ENCODE assay signal across 25 mouse cellular contexts in genomic region chr1:128605794-128606193, GRCm38 (mm10). TPM values are rescaled to one million over a fixed set of nuclear protein-coding genes. Genes with fewer than 3 reads are reported as not detected.
DNase-seq lines count a peak whose midpoint lies in the region; ATAC-seq and TF ChIP-seq lines count a peak whose summit lies in the region.
"Had no signal": no experiment of that assay in that cellular context is flagged by ENCODE, and none has a peak within 500 bp of the region (broad histone marks: within the 10 kb centered on the region; RNA-seq: fewer than 3 reads in every experiment).

No protein-coding gene starts in this region.

- no peak overlapping the region for H3K4me2 ChIP-seq in heart, embryonic 11.5 days
- no peak overlapping the region for H3K4me2 ChIP-seq in forebrain, embryonic 14.5 days (ENCODE audit: low read length)
- H3K4me2 ChIP-seq: midbrain, embryonic 13.5 days had no signal

- H3K9ac ChIP-seq in heart, embryonic 11.5 days (ENCODE audit: low read depth, low read length), result no peak overlapping the region
- no peak overlapping the region for H3K9ac ChIP-seq in forebrain, embryonic 14.5 days (ENCODE audit: low read length)
- H3K9ac ChIP-seq: midbrain, embryonic 13.5 days had no signal

- 63% methylated on average over 1 of the region's 1 CpGs for WGBS in heart, embryonic 11.5 days (ENCODE audit: insufficient replicate concordance)
- WGBS in bone marrow, adult 2 months, result 8% methylated on average over 1 of the region's 1 CpGs
- 80% methylated on average over 1 of the region's 1 CpGs for WGBS in forebrain, embryonic 14.5 days
- WGBS in heart, embryonic 10.5 days, result 65% methylated on average over 1 of the region's 1 CpGs

- TF ChIP-seq POLR2A in bone marrow, adult 2 months (IDR thresholded peaks at IDR 0.05; ENCODE audit: borderline replicate concordance, control insufficient read depth, low read depth, low read length), result no peak

- no peaks in the 10 kb centered on the region for H3K4me1 ChIP-seq in heart, embryonic 11.5 days (ENCODE audit: control insufficient read depth, insufficient read depth, low read length)
- H3K4me1 ChIP-seq in bone marrow, adult 2 months (ENCODE audit: control insufficient read depth, insufficient read depth, low read length), result peaks cover 16% of the 10 kb centered on the region
- H3K4me1 ChIP-seq in forebrain, embryonic 14.5 days (ENCODE audit: control insufficient read depth, insufficient read depth, low read length), result no peaks in the 10 kb centered on the region
- 0 out of 2 replicates have a peak, but pooled peaks cover 3% of the 10 kb centered on the region for H3K4me1 ChIP-seq in heart, embryonic 10.5 days
- H3K4me1 ChIP-seq: midbrain, embryonic 13.5 days had no signal

- no peak for TF ChIP-seq CTCF in bone marrow, adult 2 months (IDR thresholded peaks at IDR 0.05; ENCODE audit: control insufficient read depth, insufficient read depth, low read length)

- H3K27me3 ChIP-seq in heart, embryonic 11.5 days (ENCODE audit: control insufficient read depth, insufficient read depth, low read length), result no peaks in the 10 kb centered on the region
- no peaks in the 10 kb centered on the region for H3K27me3 ChIP-seq in forebrain, embryonic 14.5 days (replicated peaks; ENCODE audit: control insufficient read depth, insufficient read depth, low read length)
- no peaks in the 10 kb centered on the region for H3K27me3 ChIP-seq in heart, embryonic 10.5 days (ENCODE audit: insufficient read depth, poor library complexity, severe bottlenecking)
- H3K27me3 ChIP-seq: midbrain, embryonic 13.5 days; Patski had no signal

- no peak overlapping the region for H3K4me3 ChIP-seq in heart, embryonic 11.5 days (ENCODE audit: low read depth, low read length)
- H3K4me3 ChIP-seq in bone marrow, adult 2 months (replicated peaks; ENCODE audit: control insufficient read depth, low read depth, low read length), result no peak overlapping the region
- no peak overlapping the region for H3K4me3 ChIP-seq in forebrain, embryonic 14.5 days (ENCODE audit: low read depth, low read length)
- no peak overlapping the region for H3K4me3 ChIP-seq in heart, embryonic 10.5 days
- H3K4me3 ChIP-seq: hindbrain, embryonic 10.5 days; layer of hippocampus, adult 2 months; midbrain, embryonic 13.5 days; myocyte had no signal

- no peaks in the 10 kb centered on the region for H3K9me3 ChIP-seq in heart, embryonic 11.5 days (replicated peaks; ENCODE audit: control insufficient read depth, low read length)
- H3K9me3 ChIP-seq in forebrain, embryonic 14.5 days (replicated peaks; ENCODE audit: control insufficient read depth, low read length), result no peaks in the 10 kb centered on the region
- H3K9me3 ChIP-seq in heart, embryonic 10.5 days, result no peaks in the 10 kb centered on the region
- H3K9me3 ChIP-seq: hindbrain, embryonic 10.5 days; midbrain, embryonic 13.5 days had no signal

- H3K27ac ChIP-seq in heart, embryonic 11.5 days (ENCODE audit: low read depth, low read length), result no peak overlapping the region
- peak overlapping the region; percentile 57 for H3K27ac ChIP-seq in bone marrow, adult 2 months (ENCODE audit: control insufficient read depth, insufficient read depth, low read depth, low read length, poor library complexity)
- no peak overlapping the region for H3K27ac ChIP-seq in forebrain, embryonic 14.5 days (ENCODE audit: low read depth, low read length)
- H3K27ac ChIP-seq in heart, embryonic 10.5 days, result no peak overlapping the region
- H3K27ac ChIP-seq: hindbrain, embryonic 10.5 days; hindbrain, postnatal 0 days; kidney, postnatal 0 days; layer of hippocampus, adult 2 months; midbrain, embryonic 13.5 days had no signal

- H3K36me3 ChIP-seq in heart, embryonic 11.5 days (ENCODE audit: control insufficient read depth, insufficient read depth, low read length), result no peaks in the 10 kb centered on the region
- no peaks in the 10 kb centered on the region for H3K36me3 ChIP-seq in forebrain, embryonic 14.5 days (ENCODE audit: control insufficient read depth, insufficient read depth, low read length)
- no peaks in the 10 kb centered on the region for H3K36me3 ChIP-seq in heart, embryonic 10.5 days
- H3K36me3 ChIP-seq: hindbrain, embryonic 10.5 days; midbrain, embryonic 13.5 days had no signal

- DNase-seq in heart, adult 11 months, result peak; percentile 64
- DNase-seq in CD4-positive helper T cell, adult 2 months (ENCODE audit: low read depth, low spot score), result peak; percentile 87
- DNase-seq in forebrain, embryonic 14.5 days (ENCODE audit: low spot score), result no peak
- no peak for DNase-seq in heart, embryonic 10.5 days (ENCODE audit: low spot score)
- DNase-seq: adrenal gland, postnatal 14 days; cerebellum, adult 11 months; cerebellum, postnatal 14 days; embryo, embryonic 11 days; gastrocnemius, postnatal 14 days; kidney, adult 18-20 months; liver; retina, postnatal 1 day; right cerebral cortex, postnatal 4 days had no signal

- ATAC-seq in heart, embryonic 11.5 days (replicated peaks; ENCODE audit: insufficient number of reproducible peaks, low FRiP score, low TSS enrichment), result no peak
- ATAC-seq in monocyte, adult 5-6 weeks (replicated peaks; ENCODE audit: insufficient number of reproducible peaks, low FRiP score, low TSS enrichment, poor library complexity, severe bottlenecking), result 0 out of 2 replicates have a peak, but pooled peaks have one; percentile 28
- ATAC-seq in forebrain, embryonic 14.5 days, result no peak
- no peak for ATAC-seq in frontal cortex, adult (ENCODE audit: low TSS enrichment)
- ATAC-seq: hindbrain, postnatal 0 days; lung, postnatal 0 days; midbrain, embryonic 13.5 days; Patski had no signal

RNA-seq across cellular contexts. Expression of gene Cxcr4, which starts 13.7 kb away (rescaled TPM):
- 1.1 and 1.9 TPM in 2 replicates for polyA plus RNA-seq in heart, embryonic 11.5 days (2014; fragmentation: Nextera tagmentation; extraction: Ambion mirVana)
- polyA plus RNA-seq in bone marrow, adult 2 months (2011; ENCODE audit: insufficient read depth, insufficient read length, low replicate concordance, missing spikeins), result 91.8 and 162 TPM in 2 replicates
- total RNA-seq in monocyte, adult 5-6 weeks (2017), result 403 to 572 TPM (median 502 TPM) in 3 replicates
- 13.5 and 13.8 TPM in 2 replicates for polyA plus RNA-seq in forebrain, embryonic 14.5 days (2014; fragmentation: Nextera tagmentation; extraction: Ambion mirVana)
- 1.2 and 1.7 TPM in 2 replicates for polyA plus RNA-seq in heart, embryonic 10.5 days (2016; fragmentation: Nextera tagmentation; extraction: Ambion mirVana)

Comparison
In these comparisons a context has a peak if more than half of its experiments do, and no peak if none do; other contexts are left out.
1. DNase-seq: peak in heart, adult 11 months (single experiment) and CD4-positive helper T cell, adult 2 months (single experiment); none in forebrain, embryonic 14.5 days (single experiment) and heart, embryonic 10.5 days (single experiment).